Mouse (Mus musculus) C2C12 (cell line): ENCODE measurements around the gene Gtpbp1. TPM values are rescaled to one million over a fixed set of nuclear protein-coding genes. Genes with fewer than 3 reads are reported as not detected.
A peak's percentile ranks its signal among the peaks of the same experiment; 100 is the strongest.

Source experiments
- H3K27me3 ChIP-seq: one replicate; pipeline ENCODE4 v1.6.1; 2011; ENCODE audit not compliant: control insufficient read depth, insufficient read depth, insufficient read length
- H3K36me3 ChIP-seq: one replicate; pipeline ENCODE4 v1.6.1; 2011; ENCODE audit not compliant: control insufficient read depth, insufficient read depth
- H3K4me3 ChIP-seq: one replicate; pipeline ENCODE4 v1.5.1; 2011; ENCODE audit warnings: mild to moderate bottlenecking, control low read depth; ENCODE audit not compliant: poor library complexity, insufficient read depth, severe bottlenecking
- H3K79me2 ChIP-seq: one replicate; pipeline ENCODE4 v1.6.1; 2011; ENCODE audit not compliant: control insufficient read depth, insufficient read depth
- H3K79me3 ChIP-seq: one replicate; pipeline ENCODE4 v1.6.1; 2011; ENCODE audit warnings: low read depth, control low read depth
- H3ac ChIP-seq: one replicate; pipeline ENCODE3; 2011; ENCODE audit warnings: low read depth; ENCODE audit not compliant: control insufficient read depth, insufficient read length
- CEBPB ChIP-seq: IDR thresholded peaks from one replicate; pipeline ENCODE4 v1.6.1; 2011; ENCODE audit warnings: low read depth, mild to moderate bottlenecking, control low read depth, moderate library complexity
- CTCF ChIP-seq: IDR thresholded peaks from one replicate; pipeline ENCODE4 v1.5.1; 2011; ENCODE audit not compliant: control insufficient read depth, insufficient read depth, insufficient read length
- FOSL1 ChIP-seq: IDR thresholded peaks from one replicate; pipeline ENCODE4 v1.8.0; 2011; ENCODE audit warnings: mild to moderate bottlenecking, low read length; ENCODE audit not compliant: poor library complexity, insufficient read depth, severe bottlenecking
- MAX ChIP-seq: IDR thresholded peaks from one replicate; pipeline ENCODE4 v1.6.1; 2011; ENCODE audit warnings: mild to moderate bottlenecking, control low read depth
- MYOD1 ChIP-seq: IDR thresholded peaks from one replicate; pipeline ENCODE4 v1.6.1; 2011; ENCODE audit warnings: low read depth; ENCODE audit not compliant: control insufficient read depth, insufficient read length
- MYOG ChIP-seq: IDR thresholded peaks from one replicate; pipeline ENCODE4 v1.6.1; 2011; ENCODE audit not compliant: control insufficient read depth, insufficient read length; ENCODE audit errors: extremely low read depth
- USF1 ChIP-seq: IDR thresholded peaks from one replicate; pipeline ENCODE4 v1.6.1; 2011; ENCODE audit warnings: low read depth, mild to moderate bottlenecking, control low read depth, moderate library complexity
- polyA plus RNA-seq: library from polyadenylated mRNA; unstranded; fragments of >200 nt; fragmentation: generic; extraction: Trizol; gene quantifications from one replicate; pipeline ENCODE4 v1.2.1, GENCODE M21; 2012; ENCODE audit warnings: missing spikeins

Gtpbp1 gene
- polyA plus RNA-seq, 1 experiment, result 62.5 TPM

DNA sequence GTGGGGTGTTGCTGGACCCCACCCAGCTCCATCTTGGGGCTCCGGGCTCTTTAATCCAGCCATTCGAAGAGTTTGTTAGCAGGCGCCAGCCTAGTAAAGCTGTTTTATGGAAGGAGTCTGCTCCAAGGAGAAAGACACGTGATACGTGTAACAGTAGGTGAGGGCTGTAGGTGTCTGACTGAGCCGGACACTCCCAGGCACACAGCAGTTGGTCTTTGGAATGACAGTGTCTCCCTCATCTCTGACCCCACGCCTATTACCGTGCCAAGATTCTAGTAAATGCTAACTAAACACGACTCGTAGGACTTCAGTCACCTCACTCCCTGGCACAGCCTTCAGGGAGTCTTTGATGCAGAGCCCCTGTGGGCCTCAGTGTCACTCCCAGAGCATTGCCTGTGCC lies 54.7 kb downstream of the Gtpbp1 start:
- Histone ChIP-seq H3K36me3 (peaks cover 5% of the 10 kb centered on the region), H3K4me3 (no peak overlapping the region), H3ac (no peak overlapping the region), H3K27me3 (no peaks in the 10 kb centered on the region), H3K79me2 (peaks cover 19% of the 10 kb centered on the region), H3K79me3 (peaks cover 10% of the 10 kb centered on the region)
- TF ChIP-seq CEBPB (no peak), FOSL1 (no peak), MYOD1 (no peak), USF1 (no peak)

DNA sequence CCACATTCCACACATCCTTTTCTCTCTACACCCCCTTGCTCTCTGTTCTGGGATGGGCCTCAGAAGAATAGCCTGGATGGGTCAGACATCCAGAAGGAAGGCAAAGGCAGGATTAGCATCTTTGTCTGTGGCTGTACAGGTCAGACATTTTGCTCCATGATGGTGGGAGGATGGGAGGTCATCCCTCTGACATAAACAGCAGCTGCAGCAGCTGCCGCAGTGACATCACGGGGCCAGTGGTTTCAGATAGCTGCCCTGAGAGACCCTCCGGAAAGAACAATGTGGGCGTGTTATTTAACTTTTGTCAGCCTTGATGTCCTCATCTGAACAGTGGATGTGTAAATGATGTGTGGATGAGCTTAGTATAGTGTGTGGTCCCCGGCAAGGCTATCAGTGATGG lies 55.2 kb downstream of the Gtpbp1 start:
- Histone ChIP-seq H3K27me3 (no peaks in the 10 kb centered on the region), H3K79me2 (peaks cover 14% of the 10 kb centered on the region), H3K4me3 (no peak overlapping the region), H3K36me3 (no peaks in the 10 kb centered on the region), H3K79me3 (peaks cover 4% of the 10 kb centered on the region), H3ac (no peak overlapping the region)
- TF ChIP-seq CTCF, result no peak
- TF ChIP-seq MYOG, result no peak
- no peak for TF ChIP-seq FOSL1
- TF ChIP-seq MYOD1, result peak; percentile 69

DNA sequence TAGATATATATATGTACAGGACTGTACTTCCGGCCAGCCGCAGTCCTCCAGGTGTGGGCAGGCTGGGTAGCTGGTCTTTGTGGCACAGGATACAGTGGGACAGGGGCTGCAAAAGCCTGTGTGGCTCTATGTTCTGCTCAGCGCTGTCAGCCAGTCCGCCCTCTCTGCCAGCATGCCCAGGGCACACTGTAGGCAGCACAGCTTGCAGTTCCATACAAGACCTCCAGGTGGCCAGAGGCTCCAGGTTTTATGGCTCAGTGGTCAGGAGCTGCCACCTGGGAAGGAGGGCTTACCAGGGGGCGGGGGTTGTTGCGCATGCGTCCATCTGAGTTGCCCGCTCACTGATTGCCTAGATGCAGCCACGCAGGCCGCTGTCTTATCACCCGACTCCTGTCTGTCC lies 57.4 kb downstream of the Gtpbp1 start:
- no peaks in the 10 kb centered on the region for H3K79me2 ChIP-seq
- no peaks in the 10 kb centered on the region for H3K79me3 ChIP-seq
- H3K4me3 ChIP-seq, result no peak overlapping the region
- TF ChIP-seq CTCF, result no peak
- no peak for TF ChIP-seq MAX
- no peak for TF ChIP-seq CEBPB
- TF ChIP-seq USF1, result no peak
- no peak for TF ChIP-seq MYOD1
- no peak for TF ChIP-seq MYOG
- no peak for TF ChIP-seq FOSL1
- no peaks in the 10 kb centered on the region for H3K27me3 ChIP-seq
- no peaks in the 10 kb centered on the region for H3K36me3 ChIP-seq
- H3ac ChIP-seq, result no peak overlapping the region

DNA sequence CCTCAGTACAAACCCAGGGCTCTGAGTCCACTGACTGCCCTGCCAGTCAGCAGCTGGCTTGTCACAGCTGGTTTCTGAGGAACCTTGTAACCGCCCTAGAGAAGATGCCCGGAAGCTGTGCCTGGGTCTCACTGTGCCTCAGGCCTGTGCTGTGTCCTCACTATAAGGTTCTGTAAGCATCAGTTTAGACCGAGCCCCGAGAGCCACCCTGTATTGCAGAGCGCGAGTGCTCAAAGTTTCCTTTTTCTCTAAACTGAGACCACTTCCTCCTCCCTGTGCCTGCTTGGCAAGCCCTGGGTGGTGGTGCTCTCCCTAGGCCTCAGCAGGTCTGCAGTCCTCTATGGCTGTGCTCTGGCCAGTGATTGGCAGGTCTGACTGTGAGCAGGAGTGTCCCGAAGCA lies 58.5 kb downstream of the Gtpbp1 start:
- Histone ChIP-seq H3K79me3 (no peaks in the 10 kb centered on the region), H3K79me2 (no peaks in the 10 kb centered on the region), H3ac (no peak overlapping the region), H3K4me3 (no peak overlapping the region), H3K36me3 (no peaks in the 10 kb centered on the region), H3K27me3 (no peaks in the 10 kb centered on the region)
- TF ChIP-seq USF1 (no peak), FOSL1 (no peak), MYOG (no peak), CEBPB (no peak), MAX (no peak), CTCF (no peak)

DNA sequence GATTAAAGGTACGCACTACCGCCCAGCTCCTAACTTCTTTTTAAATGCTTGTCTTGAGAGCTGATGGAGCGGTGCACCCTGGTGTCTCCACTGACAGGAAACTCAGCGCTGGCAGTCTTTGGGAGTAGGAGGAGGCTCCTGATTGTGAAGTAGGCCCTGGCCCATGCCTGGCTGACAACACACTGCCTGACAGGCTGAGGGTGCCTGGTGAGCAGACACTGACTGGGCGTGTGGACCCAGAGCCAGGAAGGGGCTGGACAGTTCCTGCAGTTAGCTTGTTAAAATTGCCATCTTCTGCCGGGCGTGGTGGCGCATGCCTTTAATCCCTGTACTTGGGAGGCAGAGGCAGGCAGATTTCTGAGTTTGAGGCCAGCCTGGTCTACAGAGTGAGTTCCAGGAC lies 59.6 kb downstream of the Gtpbp1 start:
- no peak overlapping the region for H3ac ChIP-seq
- no peaks in the 10 kb centered on the region for H3K79me2 ChIP-seq
- no peak overlapping the region for H3K4me3 ChIP-seq
- H3K27me3 ChIP-seq, result no peaks in the 10 kb centered on the region
- TF ChIP-seq MYOG, result no peak
- TF ChIP-seq CEBPB, result no peak
- no peak for TF ChIP-seq FOSL1
- TF ChIP-seq CTCF, result no peak
- TF ChIP-seq USF1, result no peak
- no peak for TF ChIP-seq MYOD1
- TF ChIP-seq MAX, result no peak
- no peaks in the 10 kb centered on the region for H3K36me3 ChIP-seq
- H3K79me3 ChIP-seq, result no peaks in the 10 kb centered on the region

DNA sequence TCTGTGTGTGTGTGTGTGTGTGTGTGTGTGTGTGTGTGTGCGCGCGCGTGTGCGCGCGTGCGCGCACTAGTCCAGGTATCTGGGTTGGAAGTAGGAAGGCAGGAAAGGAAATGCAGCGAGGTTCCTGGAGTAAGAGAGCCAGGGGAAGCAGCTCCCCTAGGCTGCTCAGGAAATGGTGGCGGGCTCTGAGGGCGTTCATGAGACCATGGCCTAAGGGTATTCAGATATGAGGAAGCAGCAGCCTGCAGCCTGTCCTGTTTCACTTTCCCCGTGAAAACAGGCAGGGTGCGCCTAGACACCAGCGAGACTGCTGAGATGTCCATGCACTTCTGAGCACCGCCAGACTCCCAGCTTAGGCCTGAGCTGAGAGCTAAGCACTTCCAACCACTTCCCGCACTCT lies 61.1 kb downstream of the Gtpbp1 start:
- no peak for TF ChIP-seq MAX
- no peak for TF ChIP-seq FOSL1
- TF ChIP-seq CTCF, result no peak
- no peak for TF ChIP-seq USF1
- no peak for TF ChIP-seq MYOG
- no peak for TF ChIP-seq MYOD1
- TF ChIP-seq CEBPB, result no peak
- no peak overlapping the region for H3ac ChIP-seq

More for the DNA sequence above, 61.1 kb downstream of the Gtpbp1 start:
- Histone ChIP-seq H3K36me3 (no peaks in the 10 kb centered on the region), H3K27me3 (no peaks in the 10 kb centered on the region), H3K79me2 (no peaks in the 10 kb centered on the region), H3K79me3 (no peaks in the 10 kb centered on the region), H3K4me3 (no peak overlapping the region)
